Mouse (Mus musculus): ENCODE measurements at regions not wholly inside any gene's neighbourhood (a gene's known extent, or its start where the extent isn't known, plus 50 kb on each side); places are given as distances from the start of the nearest gene placed in this dataset.

DNA sequence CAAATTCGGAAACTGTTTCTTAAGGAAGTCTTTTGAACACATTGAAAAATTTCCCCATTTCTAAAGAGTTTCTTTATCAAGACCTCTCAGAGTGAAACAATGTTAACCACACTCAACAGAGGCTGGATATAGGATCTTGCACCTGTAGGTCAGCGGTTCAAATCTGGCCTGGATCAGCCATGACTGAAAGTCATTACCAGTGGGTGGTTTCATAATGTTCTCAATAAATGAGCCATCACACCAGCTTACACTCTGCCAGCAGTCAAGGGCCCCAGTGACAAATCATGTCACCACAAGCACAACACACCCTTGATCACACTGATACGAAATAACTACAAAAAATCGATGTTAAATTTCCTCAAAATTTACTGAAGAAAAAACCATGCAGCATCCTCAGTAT, 949.1 kb downstream of the Robo2 start:
- no peak for ATAC-seq (ENCODE audit: low FRiP score, low TSS enrichment)
- 91% methylated on average over 4 of the region's 4 CpGs for WGBS

DNA sequence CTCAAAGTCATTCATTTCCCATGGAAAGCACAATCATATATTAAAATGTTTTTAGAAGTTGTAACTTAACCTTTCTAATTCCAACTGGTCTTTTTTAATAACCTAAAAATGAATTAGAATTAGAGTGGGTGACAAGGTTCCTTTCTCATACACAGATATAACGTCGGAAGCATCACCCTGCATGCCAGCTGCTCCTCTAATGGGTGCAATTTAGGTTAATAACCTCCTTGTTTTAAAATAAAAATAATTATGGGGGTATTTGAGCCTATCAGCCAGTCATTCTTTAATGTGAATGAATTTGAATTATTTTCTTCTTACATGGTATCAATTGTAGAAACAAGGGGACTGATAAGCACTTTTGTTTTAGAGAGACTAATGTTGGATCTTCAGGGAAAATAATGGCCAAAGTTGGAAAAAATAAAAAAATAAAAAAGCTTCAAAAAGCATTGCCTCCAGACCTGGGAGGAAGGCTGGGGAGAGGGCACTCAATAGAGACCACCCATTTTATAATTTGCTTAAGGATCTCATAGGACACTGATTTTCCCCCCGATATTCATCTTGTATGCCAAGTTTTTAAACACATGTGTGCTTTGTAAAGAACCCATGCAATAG, 960.9 kb downstream of the Robo2 start:
- Histone ChIP-seq H3K4me3 (ENCODE audit: low read length) (no peak overlapping the region), H3K4me1 (ENCODE audit: insufficient read depth, low read length) (no peaks in the 10 kb centered on the region), H3K36me3 (ENCODE audit: insufficient read depth, low read length) (no peaks in the 10 kb centered on the region), H3K9ac (replicated peaks; ENCODE audit: low read length) (no peak overlapping the region), H3K9me3 (ENCODE audit: low read length) (no peaks in the 10 kb centered on the region), H3K27ac (ENCODE audit: low read length) (no peak overlapping the region), H3K27me3 (ENCODE audit: insufficient read depth, low read length) (no peaks in the 10 kb centered on the region), H3K4me2 (replicated peaks; ENCODE audit: low read depth, low read length) (no peak overlapping the region)
- ATAC-seq (ENCODE audit: low FRiP score, low TSS enrichment) = no peak
- WGBS = 92% methylated on average over 3 of the region's 3 CpGs

More for the DNA sequence above, 949.1 kb downstream of the Robo2 start:
- no peak overlapping the region for H3K4me2 ChIP-seq (replicated peaks; ENCODE audit: low read depth, low read length)
- H3K27me3 ChIP-seq (ENCODE audit: insufficient read depth, low read length) = no peaks in the 10 kb centered on the region
- H3K36me3 ChIP-seq (ENCODE audit: insufficient read depth, low read length) = no peaks in the 10 kb centered on the region
- no peaks in the 10 kb centered on the region for H3K4me1 ChIP-seq (ENCODE audit: insufficient read depth, low read length)
- no peaks in the 10 kb centered on the region for H3K9me3 ChIP-seq (ENCODE audit: low read length)
- H3K4me3 ChIP-seq (ENCODE audit: low read length) = no peak overlapping the region
- H3K9ac ChIP-seq (replicated peaks; ENCODE audit: low read length) = no peak overlapping the region
- no peak overlapping the region for H3K27ac ChIP-seq (ENCODE audit: low read length)

DNA sequence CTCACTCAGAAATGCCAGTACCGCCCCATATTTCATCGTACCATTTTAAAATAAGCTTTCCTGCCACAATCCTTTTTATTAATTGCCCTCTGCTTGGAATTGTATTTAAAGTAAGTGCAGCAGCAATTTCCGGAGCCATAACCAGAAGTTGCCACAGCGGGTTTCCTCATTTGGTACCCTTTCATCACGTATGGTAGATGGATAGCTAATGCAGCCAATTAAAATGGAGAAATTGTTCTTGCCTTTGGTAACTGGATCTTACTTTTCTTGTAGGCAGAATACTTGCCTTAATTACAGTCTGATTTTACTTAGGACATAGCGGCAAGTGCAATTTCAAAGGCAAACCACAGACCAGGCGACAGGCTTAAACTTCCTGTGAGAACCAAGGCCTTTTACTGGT, 961.8 kb downstream of the Robo2 start:
- 91% methylated on average over 7 of the region's 7 CpGs for WGBS

DNA sequence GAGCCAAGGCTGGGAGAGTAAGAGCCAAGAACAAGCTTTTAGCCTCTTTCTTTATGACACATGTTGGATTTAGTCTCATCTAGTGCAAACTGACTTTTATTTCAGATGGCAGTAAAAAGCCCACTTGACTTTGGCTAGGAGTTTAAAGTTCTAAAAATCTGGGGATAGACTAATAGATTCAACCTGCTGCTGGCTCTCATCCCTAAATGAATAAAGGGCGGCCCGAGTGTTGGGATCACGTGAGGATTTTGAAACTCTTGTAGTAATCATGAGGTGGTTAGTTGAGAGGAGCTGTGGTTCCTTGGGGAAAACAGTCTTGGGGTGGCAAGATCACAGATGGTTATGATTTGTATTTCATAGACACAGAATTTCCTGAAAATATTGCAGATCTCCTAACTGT, 975.9 kb downstream of the Robo2 start:
- no peaks in the 10 kb centered on the region for H3K36me3 ChIP-seq (ENCODE audit: insufficient read depth, low read length)
- H3K9ac ChIP-seq (replicated peaks; ENCODE audit: low read length) = no peak overlapping the region
- no peaks in the 10 kb centered on the region for H3K4me1 ChIP-seq (ENCODE audit: insufficient read depth, low read length)
- H3K9me3 ChIP-seq (ENCODE audit: low read length) = no peaks in the 10 kb centered on the region
- no peak overlapping the region for H3K4me2 ChIP-seq (replicated peaks; ENCODE audit: low read depth, low read length)
- WGBS = 87% methylated on average over 3 of the region's 3 CpGs
- H3K4me3 ChIP-seq (ENCODE audit: low read length) = no peak overlapping the region
- H3K27ac ChIP-seq (ENCODE audit: low read length) = no peak overlapping the region
- ATAC-seq (ENCODE audit: low FRiP score, low TSS enrichment) = no peak
- H3K27me3 ChIP-seq (ENCODE audit: insufficient read depth, low read length) = no peaks in the 10 kb centered on the region

More for the DNA sequence above, 961.8 kb downstream of the Robo2 start:
- H3K9me3 ChIP-seq (ENCODE audit: low read length) = no peaks in the 10 kb centered on the region
- ATAC-seq (ENCODE audit: low FRiP score, low TSS enrichment) = no peak
- H3K4me2 ChIP-seq (replicated peaks; ENCODE audit: low read depth, low read length) = no peak overlapping the region
- H3K27me3 ChIP-seq (ENCODE audit: insufficient read depth, low read length) = no peaks in the 10 kb centered on the region
- H3K4me3 ChIP-seq (ENCODE audit: low read length) = no peak overlapping the region
- H3K27ac ChIP-seq (ENCODE audit: low read length) = no peak overlapping the region
- H3K36me3 ChIP-seq (ENCODE audit: insufficient read depth, low read length) = no peaks in the 10 kb centered on the region
- H3K4me1 ChIP-seq (ENCODE audit: insufficient read depth, low read length) = no peaks in the 10 kb centered on the region
- no peak overlapping the region for H3K9ac ChIP-seq (replicated peaks; ENCODE audit: low read length)

DNA sequence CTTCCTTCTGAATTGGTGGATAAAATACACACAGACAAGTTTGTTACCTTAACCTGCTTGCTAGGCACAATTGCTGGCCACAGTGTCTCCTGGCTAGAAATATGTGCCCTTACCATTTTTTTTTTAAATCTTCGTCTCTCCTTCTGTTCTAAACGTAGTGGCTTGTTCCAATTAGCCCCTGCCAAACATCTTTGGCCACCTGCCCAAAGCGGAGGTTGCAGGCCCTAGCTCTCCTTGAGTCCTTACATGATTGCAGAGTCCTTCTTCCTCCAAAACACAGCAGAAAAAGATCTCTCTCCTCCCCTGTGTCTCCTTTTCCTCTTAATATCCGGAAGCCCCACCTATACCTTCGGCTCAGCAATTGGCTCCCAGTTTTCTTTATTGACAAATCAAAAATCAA, 986.8 kb downstream of the Robo2 start:
- WGBS = 81% methylated on average over 5 of the region's 5 CpGs
- no peak overlapping the region for H3K4me2 ChIP-seq (replicated peaks; ENCODE audit: low read depth, low read length)
- H3K4me1 ChIP-seq (ENCODE audit: insufficient read depth, low read length) = no peaks in the 10 kb centered on the region
- H3K27me3 ChIP-seq (ENCODE audit: insufficient read depth, low read length) = no peaks in the 10 kb centered on the region
- no peak overlapping the region for H3K9ac ChIP-seq (replicated peaks; ENCODE audit: low read length)
- no peak overlapping the region for H3K27ac ChIP-seq (ENCODE audit: low read length)
- no peaks in the 10 kb centered on the region for H3K9me3 ChIP-seq (ENCODE audit: low read length)
- no peak overlapping the region for H3K4me3 ChIP-seq (ENCODE audit: low read length)
- no peaks in the 10 kb centered on the region for H3K36me3 ChIP-seq (ENCODE audit: insufficient read depth, low read length)
- ATAC-seq (ENCODE audit: low FRiP score, low TSS enrichment) = no peak

DNA sequence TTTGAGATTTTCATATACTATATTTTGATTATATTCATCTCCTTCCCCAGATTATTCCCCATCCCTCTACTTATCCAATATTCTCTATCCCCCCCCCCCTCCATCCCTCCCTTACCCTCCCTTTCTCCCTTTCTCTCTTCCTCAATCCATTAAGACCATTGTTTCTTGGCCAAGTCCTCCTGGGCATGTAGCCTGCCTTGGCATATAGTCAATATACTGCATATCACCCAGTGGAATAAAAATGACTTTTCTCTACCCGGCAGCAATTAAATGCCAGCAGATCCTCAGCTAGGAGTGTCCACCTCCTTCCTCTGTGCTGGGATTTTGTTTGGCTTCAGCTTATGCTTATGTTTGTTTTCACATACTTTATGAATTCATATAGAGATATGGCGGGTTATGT, 987.3 kb downstream of the Robo2 start:
- no peak overlapping the region for H3K27ac ChIP-seq (ENCODE audit: low read length)
- H3K36me3 ChIP-seq (ENCODE audit: insufficient read depth, low read length) = no peaks in the 10 kb centered on the region
- H3K9me3 ChIP-seq (ENCODE audit: low read length) = no peaks in the 10 kb centered on the region
- WGBS = 97% methylated on average over 2 of the region's 2 CpGs
- H3K9ac ChIP-seq (replicated peaks; ENCODE audit: low read length) = no peak overlapping the region
- no peak overlapping the region for H3K4me2 ChIP-seq (replicated peaks; ENCODE audit: low read depth, low read length)
- no peak for ATAC-seq (ENCODE audit: low FRiP score, low TSS enrichment)
- no peak overlapping the region for H3K4me3 ChIP-seq (ENCODE audit: low read length)
- no peaks in the 10 kb centered on the region for H3K4me1 ChIP-seq (ENCODE audit: insufficient read depth, low read length)
- H3K27me3 ChIP-seq (ENCODE audit: insufficient read depth, low read length) = no peaks in the 10 kb centered on the region

DNA sequence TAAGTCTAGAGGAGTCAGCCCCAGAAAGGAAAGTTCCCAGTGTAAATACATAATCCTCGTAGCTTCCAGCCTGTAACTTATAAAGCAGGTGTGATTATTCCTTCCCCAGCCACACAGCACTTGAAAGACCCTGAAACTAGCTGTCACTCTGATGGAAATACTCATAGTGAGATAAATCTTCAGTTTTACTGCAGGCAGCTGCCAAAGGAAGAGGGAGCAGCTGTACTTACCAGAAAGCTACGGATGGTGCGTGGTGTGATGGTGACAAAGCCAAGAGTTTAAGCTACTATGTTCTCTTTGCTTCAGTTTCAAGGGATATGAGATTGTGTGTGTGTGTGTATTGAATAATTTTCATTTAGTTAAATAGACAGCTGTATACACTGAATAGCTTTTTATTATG, 1007.1 kb downstream of the Robo2 start:
- H3K27me3 ChIP-seq (ENCODE audit: insufficient read depth, low read length) = no peaks in the 10 kb centered on the region
- H3K4me3 ChIP-seq (ENCODE audit: low read length) = no peak overlapping the region
- no peaks in the 10 kb centered on the region for H3K36me3 ChIP-seq (ENCODE audit: insufficient read depth, low read length)
- no peaks in the 10 kb centered on the region for H3K9me3 ChIP-seq (ENCODE audit: low read length)
- no peak overlapping the region for H3K9ac ChIP-seq (replicated peaks; ENCODE audit: low read length)
- H3K27ac ChIP-seq (ENCODE audit: low read length) = no peak overlapping the region
- 43% methylated on average over 3 of the region's 3 CpGs for WGBS
- no peak overlapping the region for H3K4me2 ChIP-seq (replicated peaks; ENCODE audit: low read depth, low read length)
- no peaks in the 10 kb centered on the region for H3K4me1 ChIP-seq (ENCODE audit: insufficient read depth, low read length)
- no peak for ATAC-seq (ENCODE audit: low FRiP score, low TSS enrichment)

DNA sequence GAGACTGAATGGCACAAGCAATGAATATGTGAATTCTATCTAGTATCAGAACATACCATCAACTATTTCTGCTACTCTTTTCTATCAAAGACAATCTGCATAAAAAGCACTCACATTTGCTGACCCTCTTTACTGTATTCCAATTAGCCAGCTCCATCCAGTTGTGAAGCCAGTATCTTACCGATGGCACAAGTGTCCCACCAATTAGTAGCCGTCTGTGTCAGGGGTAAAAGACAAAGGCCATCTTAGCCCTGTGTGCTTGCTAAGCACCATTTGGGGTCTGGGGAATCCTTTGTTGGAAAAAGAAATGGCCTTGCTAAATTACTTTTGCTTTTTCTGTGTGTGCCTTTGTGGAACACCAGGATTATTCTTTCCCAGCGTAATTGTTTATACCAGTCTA, 1007.5 kb downstream of the Robo2 start:
- H3K9me3 ChIP-seq (ENCODE audit: low read length) = no peaks in the 10 kb centered on the region
- no peaks in the 10 kb centered on the region for H3K27me3 ChIP-seq (ENCODE audit: insufficient read depth, low read length)
- H3K9ac ChIP-seq (replicated peaks; ENCODE audit: low read length) = no peak overlapping the region
- no peak overlapping the region for H3K27ac ChIP-seq (ENCODE audit: low read length)
- ATAC-seq (ENCODE audit: low FRiP score, low TSS enrichment) = no peak
- WGBS = 70% methylated on average over 3 of the region's 3 CpGs
- H3K4me2 ChIP-seq (replicated peaks; ENCODE audit: low read depth, low read length) = no peak overlapping the region
- no peak overlapping the region for H3K4me3 ChIP-seq (ENCODE audit: low read length)
- no peaks in the 10 kb centered on the region for H3K36me3 ChIP-seq (ENCODE audit: insufficient read depth, low read length)
- H3K4me1 ChIP-seq (ENCODE audit: insufficient read depth, low read length) = no peaks in the 10 kb centered on the region

DNA sequence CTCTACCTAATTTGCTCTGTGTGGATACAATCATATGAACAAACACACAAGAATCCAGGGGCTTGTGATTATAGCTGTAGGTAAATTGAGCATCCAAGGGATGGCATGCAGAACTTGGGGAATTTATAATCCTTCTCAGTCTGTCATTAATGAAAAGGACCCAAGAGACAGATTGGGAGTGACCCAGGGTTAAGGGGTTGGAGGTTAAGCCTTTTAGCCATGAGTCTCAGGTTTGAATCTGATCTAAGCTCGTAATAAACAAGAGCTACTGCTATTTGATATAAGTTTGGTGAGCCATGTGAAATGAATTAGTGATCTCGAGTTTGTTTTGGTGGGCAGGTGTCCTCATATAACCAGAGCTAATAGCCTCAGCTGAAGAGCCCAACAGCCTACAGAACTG, 1032.6 kb downstream of the Robo2 start:
- ATAC-seq (ENCODE audit: low FRiP score, low TSS enrichment) = no peak
- no peaks in the 10 kb centered on the region for H3K36me3 ChIP-seq (ENCODE audit: insufficient read depth, low read length)
- H3K9me3 ChIP-seq (ENCODE audit: low read length) = no peaks in the 10 kb centered on the region
- H3K4me1 ChIP-seq (ENCODE audit: insufficient read depth, low read length) = no peaks in the 10 kb centered on the region
- no peak overlapping the region for H3K4me3 ChIP-seq (ENCODE audit: low read length)
- WGBS = 46% methylated on average over 2 of the region's 2 CpGs
- no peaks in the 10 kb centered on the region for H3K27me3 ChIP-seq (ENCODE audit: insufficient read depth, low read length)
- no peak overlapping the region for H3K27ac ChIP-seq (ENCODE audit: low read length)
- no peak overlapping the region for H3K4me2 ChIP-seq (replicated peaks; ENCODE audit: low read depth, low read length)
- H3K9ac ChIP-seq (replicated peaks; ENCODE audit: low read length) = no peak overlapping the region

DNA sequence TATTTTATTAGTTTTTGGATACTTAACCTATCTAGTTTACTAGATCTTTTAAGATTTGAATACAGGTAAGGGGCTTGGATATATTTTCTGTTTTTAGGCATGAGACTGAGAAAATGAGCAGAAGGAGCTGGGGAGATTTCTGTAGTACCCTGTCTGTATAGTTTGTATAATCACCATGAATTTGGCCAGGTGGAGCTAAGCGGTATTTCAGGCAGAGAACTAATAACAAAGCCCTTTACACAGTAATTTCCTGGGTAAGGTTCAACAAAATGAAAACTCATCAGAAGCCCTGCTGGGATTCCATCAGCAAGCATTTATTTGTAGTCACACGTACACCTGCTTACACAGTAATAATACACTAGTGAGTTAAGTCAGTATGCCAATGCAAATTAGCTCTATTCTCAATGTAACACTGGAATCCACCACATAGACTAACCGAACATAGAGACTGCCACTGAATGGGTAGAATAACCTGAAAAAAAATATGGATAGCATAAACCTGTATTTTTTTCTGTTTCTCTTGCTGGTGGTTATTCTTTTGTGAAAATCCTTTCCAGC, 1036.9 kb downstream of the Robo2 start:
- no peak overlapping the region for H3K9ac ChIP-seq (replicated peaks; ENCODE audit: low read length)
- 82% methylated on average over 3 of the region's 3 CpGs for WGBS
- no peak overlapping the region for H3K4me2 ChIP-seq (replicated peaks; ENCODE audit: low read depth, low read length)
- H3K4me1 ChIP-seq (ENCODE audit: insufficient read depth, low read length) = no peaks in the 10 kb centered on the region
- no peak overlapping the region for H3K27ac ChIP-seq (ENCODE audit: low read length)
- H3K4me3 ChIP-seq (ENCODE audit: low read length) = no peak overlapping the region
- H3K27me3 ChIP-seq (ENCODE audit: insufficient read depth, low read length) = no peaks in the 10 kb centered on the region
- ATAC-seq (ENCODE audit: low FRiP score, low TSS enrichment) = no peak
- no peaks in the 10 kb centered on the region for H3K9me3 ChIP-seq (ENCODE audit: low read length)
- no peaks in the 10 kb centered on the region for H3K36me3 ChIP-seq (ENCODE audit: insufficient read depth, low read length)

Measured in kidney, embryonic 16.5 days (tissue).